Mouse (Mus musculus): ENCODE data around the gene Capn8. TPM values are rescaled to one million over a fixed set of nuclear protein-coding genes. Genes with fewer than 3 reads are reported as not detected.
"Not testable (repeated sequence)": the region's sequence is repeated elsewhere in the genome, so short reads cannot be mapped to it uniquely, and the experiment has no call there.

Gene Capn8
- polyA plus RNA-seq, 1 experiment from 2014 or later: not detected

- H3K36me3 ChIP-seq (ENCODE audit: control insufficient read depth, insufficient read depth, low read length): no peaks in the 10 kb centered on the region
- no peak overlapping the region for H3K4me2 ChIP-seq
- H3K27ac ChIP-seq (ENCODE audit: low read depth, low read length): no peak overlapping the region
- H3K27me3 ChIP-seq (ENCODE audit: control insufficient read depth, insufficient read depth, low read length): no peaks in the 10 kb centered on the region
- no peak overlapping the region for H3K9ac ChIP-seq (ENCODE audit: low read depth, low read length)
- H3K4me1 ChIP-seq (ENCODE audit: control insufficient read depth, insufficient read depth, low read length): peaks cover 3% of the 10 kb centered on the region; the same call in 1 of the 2 replicates
- 72% methylated on average over 2 of the region's 2 CpGs for WGBS (ENCODE audit: insufficient replicate concordance)
- H3K4me3 ChIP-seq (ENCODE audit: low read depth, low read length): no peak overlapping the region
- no peak for ATAC-seq (replicated peaks; ENCODE audit: insufficient number of reproducible peaks, low FRiP score, low TSS enrichment)
- H3K9me3 ChIP-seq (replicated peaks; ENCODE audit: control insufficient read depth, low read length): no peaks in the 10 kb centered on the region
These were observed 78.0 kb downstream of the Capn8 start for GRCm38 (mm10) chr1:182642779-182643178.

GRCm38 (mm10) chr1:182644418-182644817, 79.6 kb downstream of the Capn8 start:
- H3K4me3 ChIP-seq (ENCODE audit: low read depth, low read length); H3K9ac ChIP-seq (ENCODE audit: low read depth, low read length); H3K9me3 ChIP-seq (replicated peaks; ENCODE audit: control insufficient read depth, low read length); H3K27me3 ChIP-seq (ENCODE audit: control insufficient read depth, insufficient read depth, low read length); H3K4me2 ChIP-seq; ATAC-seq (replicated peaks; ENCODE audit: insufficient number of reproducible peaks, low FRiP score, low TSS enrichment); H3K4me1 ChIP-seq (ENCODE audit: control insufficient read depth, insufficient read depth, low read length); H3K27ac ChIP-seq (ENCODE audit: low read depth, low read length); H3K36me3 ChIP-seq (ENCODE audit: control insufficient read depth, insufficient read depth, low read length): not testable (repeated sequence)
- WGBS (ENCODE audit: insufficient replicate concordance): 84% methylated on average over 8 of the region's 8 CpGs

GRCm38 (mm10) chr1:182645211-182645668, 80.4 kb downstream of the Capn8 start:
- WGBS (ENCODE audit: insufficient replicate concordance): 49% methylated on average over 6 of the region's 6 CpGs
- H3K27ac ChIP-seq (ENCODE audit: low read depth, low read length): no peak overlapping the region

GRCm38 (mm10) chr1:182646796-182647195, 82.0 kb downstream of the Capn8 start:
- WGBS (ENCODE audit: insufficient replicate concordance): 46% methylated on average over 3 of the region's 3 CpGs
- Histone ChIP-seq H3K27ac (ENCODE audit: low read depth, low read length) (no peak overlapping the region), H3K27me3 (ENCODE audit: control insufficient read depth, insufficient read depth, low read length) (no peaks in the 10 kb centered on the region), H3K4me2 (no peak overlapping the region), H3K4me3 (ENCODE audit: low read depth, low read length) (no peak overlapping the region), H3K9ac (ENCODE audit: low read depth, low read length) (no peak overlapping the region), H3K36me3 (ENCODE audit: control insufficient read depth, insufficient read depth, low read length) (no peaks in the 10 kb centered on the region), H3K9me3 (replicated peaks; ENCODE audit: control insufficient read depth, low read length) (no peaks in the 10 kb centered on the region), H3K4me1 (ENCODE audit: control insufficient read depth, insufficient read depth, low read length) (peaks cover 3% of the 10 kb centered on the region; the same call in 1 of the 2 replicates)
- ATAC-seq (replicated peaks; ENCODE audit: insufficient number of reproducible peaks, low FRiP score, low TSS enrichment): no peak

More at GRCm38 (mm10) chr1:182645211-182645668, 80.4 kb downstream of the Capn8 start:
- Histone ChIP-seq H3K4me2 (no peak overlapping the region), H3K4me3 (ENCODE audit: low read depth, low read length) (no peak overlapping the region), H3K4me1 (ENCODE audit: control insufficient read depth, insufficient read depth, low read length) (peaks cover 3% of the 10 kb centered on the region; the same call in 1 of the 2 replicates), H3K9ac (ENCODE audit: low read depth, low read length) (no peak overlapping the region), H3K9me3 (replicated peaks; ENCODE audit: control insufficient read depth, low read length) (no peaks in the 10 kb centered on the region), H3K27me3 (ENCODE audit: control insufficient read depth, insufficient read depth, low read length) (no peaks in the 10 kb centered on the region), H3K36me3 (ENCODE audit: control insufficient read depth, insufficient read depth, low read length) (no peaks in the 10 kb centered on the region)
- ATAC-seq (replicated peaks; ENCODE audit: insufficient number of reproducible peaks, low FRiP score, low TSS enrichment): no peak

GRCm38 (mm10) chr1:182657760-182658159, 93.0 kb downstream of the Capn8 start:
- WGBS (ENCODE audit: insufficient replicate concordance): 23% methylated on average over 6 of the region's 6 CpGs
- no peaks in the 10 kb centered on the region for H3K36me3 ChIP-seq (ENCODE audit: control insufficient read depth, insufficient read depth, low read length)
- no peak overlapping the region for H3K27ac ChIP-seq (ENCODE audit: low read depth, low read length)
- peaks cover 15% of the 10 kb centered on the region for H3K4me1 ChIP-seq (ENCODE audit: control insufficient read depth, insufficient read depth, low read length)
- ATAC-seq (replicated peaks; ENCODE audit: insufficient number of reproducible peaks, low FRiP score, low TSS enrichment): no peak
- H3K9ac ChIP-seq (ENCODE audit: low read depth, low read length): no peak overlapping the region
- no peaks in the 10 kb centered on the region for H3K9me3 ChIP-seq (replicated peaks; ENCODE audit: control insufficient read depth, low read length)
- H3K4me3 ChIP-seq (ENCODE audit: low read depth, low read length): no peak overlapping the region
- no peaks in the 10 kb centered on the region for H3K27me3 ChIP-seq (ENCODE audit: control insufficient read depth, insufficient read depth, low read length)
- H3K4me2 ChIP-seq: no peak overlapping the region

- Histone ChIP-seq H3K9me3 (replicated peaks; ENCODE audit: control insufficient read depth, low read length) (no peaks in the 10 kb centered on the region), H3K27ac (ENCODE audit: low read depth, low read length) (no peak overlapping the region), H3K4me3 (ENCODE audit: low read depth, low read length) (no peak overlapping the region), H3K4me1 (ENCODE audit: control insufficient read depth, insufficient read depth, low read length) (peaks cover 15% of the 10 kb centered on the region), H3K4me2 (no peak overlapping the region), H3K36me3 (ENCODE audit: control insufficient read depth, insufficient read depth, low read length) (no peaks in the 10 kb centered on the region), H3K27me3 (ENCODE audit: control insufficient read depth, insufficient read depth, low read length) (no peaks in the 10 kb centered on the region), H3K9ac (ENCODE audit: low read depth, low read length) (no peak overlapping the region)
- 17% methylated on average over 7 of the region's 7 CpGs for WGBS (ENCODE audit: insufficient replicate concordance)
- no peak for ATAC-seq (replicated peaks; ENCODE audit: insufficient number of reproducible peaks, low FRiP score, low TSS enrichment)
These were observed 95.6 kb downstream of the Capn8 start for GRCm38 (mm10) chr1:182660365-182660764.

- no peak for ATAC-seq (replicated peaks; ENCODE audit: insufficient number of reproducible peaks, low FRiP score, low TSS enrichment)
- WGBS (ENCODE audit: insufficient replicate concordance): 63% methylated on average over 11 of the region's 11 CpGs
- H3K27me3 ChIP-seq (ENCODE audit: control insufficient read depth, insufficient read depth, low read length): no peaks in the 10 kb centered on the region
- H3K4me3 ChIP-seq (ENCODE audit: low read depth, low read length): no peak overlapping the region
- no peaks in the 10 kb centered on the region for H3K36me3 ChIP-seq (ENCODE audit: control insufficient read depth, insufficient read depth, low read length)
- no peak overlapping the region for H3K27ac ChIP-seq (ENCODE audit: low read depth, low read length)
- no peak overlapping the region for H3K9ac ChIP-seq (ENCODE audit: low read depth, low read length)
- H3K4me1 ChIP-seq (ENCODE audit: control insufficient read depth, insufficient read depth, low read length): peaks cover 17% of the 10 kb centered on the region
- H3K9me3 ChIP-seq (replicated peaks; ENCODE audit: control insufficient read depth, low read length): no peaks in the 10 kb centered on the region
- H3K4me2 ChIP-seq: no peak overlapping the region
These were observed 98.9 kb downstream of the Capn8 start for GRCm38 (mm10) chr1:182663671-182664070.

- Histone ChIP-seq H3K9me3 (replicated peaks; ENCODE audit: control insufficient read depth, low read length) (no peaks in the 10 kb centered on the region), H3K27me3 (ENCODE audit: control insufficient read depth, insufficient read depth, low read length) (no peaks in the 10 kb centered on the region), H3K4me2 (no peak overlapping the region), H3K36me3 (ENCODE audit: control insufficient read depth, insufficient read depth, low read length) (no peaks in the 10 kb centered on the region), H3K9ac (ENCODE audit: low read depth, low read length) (no peak overlapping the region), H3K4me3 (ENCODE audit: low read depth, low read length) (no peak overlapping the region), H3K27ac (ENCODE audit: low read depth, low read length) (no peak overlapping the region), H3K4me1 (ENCODE audit: control insufficient read depth, insufficient read depth, low read length) (peaks cover 23% of the 10 kb centered on the region)
- WGBS (ENCODE audit: insufficient replicate concordance): 33% methylated on average over 4 of the region's 4 CpGs
- no peak for ATAC-seq (replicated peaks; ENCODE audit: insufficient number of reproducible peaks, low FRiP score, low TSS enrichment)
These were observed 100.0 kb downstream of the Capn8 start for GRCm38 (mm10) chr1:182664841-182665240.

GRCm38 (mm10) chr1:182667281-182667680, 102.5 kb downstream of the Capn8 start:
- 83% methylated on average over 3 of the region's 3 CpGs for WGBS (ENCODE audit: insufficient replicate concordance)
- peaks cover 18% of the 10 kb centered on the region for H3K4me1 ChIP-seq (ENCODE audit: control insufficient read depth, insufficient read depth, low read length)
- H3K36me3 ChIP-seq (ENCODE audit: control insufficient read depth, insufficient read depth, low read length): no peaks in the 10 kb centered on the region
- no peak overlapping the region for H3K27ac ChIP-seq (ENCODE audit: low read depth, low read length)
- no peak overlapping the region for H3K4me2 ChIP-seq
- no peak overlapping the region for H3K9ac ChIP-seq (ENCODE audit: low read depth, low read length)
- no peak for ATAC-seq (replicated peaks; ENCODE audit: insufficient number of reproducible peaks, low FRiP score, low TSS enrichment)
- H3K4me3 ChIP-seq (ENCODE audit: low read depth, low read length): no peak overlapping the region
- no peaks in the 10 kb centered on the region for H3K9me3 ChIP-seq (replicated peaks; ENCODE audit: control insufficient read depth, low read length)
- H3K27me3 ChIP-seq (ENCODE audit: control insufficient read depth, insufficient read depth, low read length): no peaks in the 10 kb centered on the region

All from heart, embryonic 11.5 days (tissue).